Comparison of ENCODE assay signal across 8 mouse cellular contexts in the genomic region with DNA sequence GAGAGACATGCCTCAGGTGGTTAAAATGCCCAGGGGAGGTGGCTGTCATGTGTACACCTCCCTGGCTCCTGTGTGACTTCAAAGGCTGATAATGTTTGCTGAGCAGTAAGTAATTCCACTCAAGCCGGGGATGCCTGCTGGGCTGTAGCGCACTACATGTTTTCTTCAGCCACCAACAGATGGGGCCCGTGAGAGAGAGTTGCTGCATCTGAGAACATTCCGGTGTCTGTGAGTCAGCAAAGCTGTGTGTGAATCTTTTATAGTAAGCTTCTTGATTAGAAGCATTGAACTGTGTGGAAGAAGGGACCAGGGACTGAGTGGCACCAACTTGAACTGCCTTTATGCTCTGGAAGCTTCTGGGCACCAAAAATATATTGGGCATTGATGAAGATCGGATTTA. TPM values are rescaled to one million over a fixed set of nuclear protein-coding genes. Genes with fewer than 3 reads are reported as not detected.
A peak's percentile ranks its signal among the peaks of the same experiment; 100 is the strongest.
DNase-seq lines count a peak whose midpoint lies in the region; ATAC-seq lines count a peak whose summit lies in the region.

No protein-coding gene starts in this region.

- H3K4me2 ChIP-seq in intestine, embryonic 16.5 days (ENCODE audit: low read depth, low read length) = no peak overlapping the region

- H3K9ac ChIP-seq in intestine, embryonic 16.5 days (ENCODE audit: low read depth, low read length) = no peak overlapping the region

- no peaks in the 10 kb centered on the region for H3K36me3 ChIP-seq in intestine, embryonic 16.5 days (ENCODE audit: control insufficient read depth, insufficient read depth, low read length)
- no peaks in the 10 kb centered on the region for H3K36me3 ChIP-seq in midbrain, embryonic 10.5 days

- peak; percentile 82 for DNase-seq in adrenal gland, postnatal 10 days
- peak; percentile 64 for DNase-seq in embryo, embryonic 9.5 days (ENCODE audit: extremely low spot score)
- peak; percentile 85 to 91 for DNase-seq in left cerebral cortex, postnatal 14 days (ENCODE audit: low spot score in 2 of 2)
- peak; percentile 63 for DNase-seq in midbrain, embryonic 10.5 days (ENCODE audit: low spot score)
- DNase-seq in right cerebral cortex, postnatal 36 days (ENCODE audit: low spot score in 2 of 2) = peak; percentile 79 to 81
- DNase-seq in urinary bladder, postnatal 36 days (ENCODE audit: low spot score in 2 of 2) = peak; percentile 78 to 79

- 18% methylated on average over 5 of the region's 5 CpGs for WGBS in intestine, embryonic 16.5 days
- WGBS in midbrain, embryonic 10.5 days = 19% methylated on average over 5 of the region's 5 CpGs

- peak; percentile 52 for ATAC-seq in granulocyte monocyte progenitor cell, adult 5-6 weeks (replicated peaks; ENCODE audit: poor library complexity, severe bottlenecking)
- ATAC-seq in intestine, embryonic 16.5 days = peak; percentile 74

- H3K4me1 ChIP-seq in intestine, embryonic 16.5 days (ENCODE audit: control insufficient read depth, insufficient read depth, low read length) = 0 out of 2 replicates have a peak, but pooled peaks cover 16% of the 10 kb centered on the region
- peaks cover 58% of the 10 kb centered on the region for H3K4me1 ChIP-seq in midbrain, embryonic 10.5 days

- H3K4me3 ChIP-seq in intestine, embryonic 16.5 days (ENCODE audit: low read length) = no peak overlapping the region
- no peak overlapping the region for H3K4me3 ChIP-seq in midbrain, embryonic 10.5 days

- intact Hi-C loops in left cerebral cortex, postnatal 14 days (cut with DNase I) = loop anchor here (2.0 to 5.0 kb wide), 3 partner anchors 42 to 117 kb away; a partner anchor contains a TSS

- no peak overlapping the region for H3K27ac ChIP-seq in intestine, embryonic 16.5 days (ENCODE audit: low read length)
- H3K27ac ChIP-seq in midbrain, embryonic 10.5 days (replicated peaks) = peak overlapping the region; percentile 77

- H3K9me3 ChIP-seq in intestine, embryonic 16.5 days (ENCODE audit: control insufficient read depth, low read length) = no peaks in the 10 kb centered on the region
- H3K9me3 ChIP-seq in midbrain, embryonic 10.5 days (replicated peaks) = no peaks in the 10 kb centered on the region

- H3K27me3 ChIP-seq in intestine, embryonic 16.5 days (replicated peaks; ENCODE audit: control insufficient read depth, insufficient read depth, low read length) = no peaks in the 10 kb centered on the region
- no peaks in the 10 kb centered on the region for H3K27me3 ChIP-seq in midbrain, embryonic 10.5 days (ENCODE audit: low read depth, poor library complexity, severe bottlenecking)

RNA-seq across cellular contexts. Expression of a gene that starts 42.0 kb away (rescaled TPM):
- total RNA-seq in adrenal gland, postnatal 10 days (2021) = 10 to 100 TPM; 25.5 to 29.0 TPM
- total RNA-seq in granulocyte monocyte progenitor cell, adult 5-6 weeks (2014; fragmentation: Nextera tagmentation) = 18.9 and 21.0 TPM in 2 replicates
- total RNA-seq in granulocyte monocyte progenitor cell, adult 5-6 weeks (2017) = 23.7 and 25.3 TPM in 2 replicates
- 3.1 and 3.8 TPM in 2 replicates for polyA plus RNA-seq in intestine, embryonic 16.5 days (2015; fragmentation: Nextera tagmentation; extraction: Ambion mirVana)
- 10 to 100 TPM; 10.1 to 10.9 TPM for total RNA-seq in left cerebral cortex, postnatal 14 days (2021)
- 14.8 and 15.5 TPM in 2 replicates for polyA plus RNA-seq in midbrain, embryonic 10.5 days (2016; fragmentation: Nextera tagmentation; extraction: Ambion mirVana)
